Mouse (Mus musculus) testis, adult 2 months (tissue): ENCODE results near the gene Ell.

Experiments used
- CTCF ChIP-seq: fragments of 200-500 bp; IDR thresholded peaks from 2 replicates; pipeline ENCODE4 v1.5.1; 2012; ENCODE audit warnings: low read depth, mild to moderate bottlenecking, inconsistent platforms, low read length, moderate library complexity; ENCODE audit not compliant: control insufficient read depth, insufficient read depth, insufficient replicate concordance
- POLR2A ChIP-seq: fragments of 200-500 bp; IDR thresholded peaks from 2 replicates; pipeline ENCODE4 v1.6.1; 2012; ENCODE audit warnings: low read depth, mild to moderate bottlenecking, inconsistent platforms, low read length, moderate library complexity; ENCODE audit not compliant: control insufficient read depth

DNA sequence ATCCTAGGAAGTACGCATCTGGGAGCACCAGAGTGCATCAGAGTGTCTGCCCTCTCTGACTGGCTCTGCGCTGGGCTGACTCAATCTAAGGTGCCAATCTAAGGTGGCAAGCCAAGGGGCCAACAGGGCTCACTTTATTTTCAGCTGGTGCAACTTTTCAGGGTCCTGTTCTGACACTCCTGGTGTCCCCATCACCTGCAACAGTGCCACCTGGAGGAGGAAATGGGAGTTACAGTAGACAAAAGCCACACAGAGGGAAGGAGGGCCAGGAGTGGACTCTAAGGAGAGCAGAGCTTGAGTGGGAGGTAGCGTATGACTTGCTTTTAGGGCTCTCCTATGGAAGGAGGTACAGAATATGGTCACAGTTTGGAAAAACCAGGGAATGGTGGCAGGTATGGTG, 34.4 kb upstream of the Ell start:
- TF ChIP-seq CTCF: peak; percentile 59; the same call in 1 of the 2 replicates
- no peak for TF ChIP-seq POLR2A
